9 mouse cellular contexts compared by ENCODE assay signal in the genomic region with DNA sequence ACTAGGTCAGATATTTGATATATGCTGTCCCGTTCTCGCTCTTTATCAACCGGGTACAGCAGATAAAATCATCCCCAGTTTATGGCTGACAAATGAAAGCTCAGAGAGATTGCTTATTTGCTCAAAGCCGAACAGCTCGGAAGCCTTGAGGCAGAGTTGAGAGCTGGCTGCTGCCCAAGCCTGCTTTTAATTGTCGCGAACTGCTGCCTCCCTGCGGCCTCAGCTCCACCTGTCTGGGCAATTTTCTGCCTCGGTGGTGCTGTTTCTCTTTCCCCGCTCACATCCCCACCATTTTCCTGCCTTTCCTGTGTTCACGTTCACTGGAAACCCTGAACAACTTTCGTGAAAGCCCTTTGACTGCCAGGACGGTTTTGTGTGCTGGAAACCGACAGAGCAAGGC. TPM values are rescaled to one million over a fixed set of nuclear protein-coding genes. Genes with fewer than 3 reads are reported as not detected.
DNase-seq lines count a peak whose midpoint lies in the region; ATAC-seq lines count a peak whose summit lies in the region.
"Had no signal": no experiment of that assay in that cellular context is flagged by ENCODE, and none has a peak within 500 bp of the region (broad histone marks: within the 10 kb centered on the region; RNA-seq: fewer than 3 reads in every experiment).

No protein-coding gene starts in this region.

- no peaks in the 10 kb centered on the region for H3K36me3 ChIP-seq in forebrain, embryonic 10.5 days (replicated peaks)
- no peaks in the 10 kb centered on the region for H3K36me3 ChIP-seq in forebrain, embryonic 11.5 days (ENCODE audit: control insufficient read depth, insufficient read depth, low read length)
- peaks cover 6% of the 10 kb centered on the region; the same call in 1 of the 2 replicates for H3K36me3 ChIP-seq in neural tube, embryonic 15.5 days
- H3K36me3 ChIP-seq: lung, embryonic 15.5 days had no signal

- no peak for DNase-seq in forebrain, embryonic 10.5 days (ENCODE audit: extremely low spot score, low spot score)
- no peak for DNase-seq in forebrain, embryonic 11.5 days (ENCODE audit: low spot score)
- DNase-seq in urinary bladder, postnatal 14 days (ENCODE audit: low spot score): peak; percentile 74
- DNase-seq in urinary bladder, postnatal 10 days (ENCODE audit: low spot score): no peak
- DNase-seq in frontal cortex, postnatal 25 days (ENCODE audit: low spot score in 2 of 2): peak; percentile 39 to 45
- peak; percentile 66 to 80 for DNase-seq in layer of hippocampus, postnatal 10 days (ENCODE audit: low spot score in 2 of 2)
- DNase-seq in c-Kit-positive CD71-positive TER-119-positive erythroid progenitor cells, embryonic 14.5 days (ENCODE audit: low spot score): no peak

- H3K4me2 ChIP-seq in forebrain, embryonic 11.5 days (ENCODE audit: low read depth, low read length, severe bottlenecking): no peak overlapping the region
- no peak overlapping the region; the same call in 1 of the 2 replicates for H3K4me2 ChIP-seq in neural tube, embryonic 15.5 days
- H3K4me2 ChIP-seq: lung, embryonic 15.5 days had no signal

- H3K9ac ChIP-seq in forebrain, embryonic 11.5 days (ENCODE audit: low read length): no peak overlapping the region
- H3K9ac ChIP-seq in neural tube, embryonic 15.5 days (replicated peaks): no peak overlapping the region
- H3K9ac ChIP-seq: lung, embryonic 15.5 days had no signal

- H3K9me3 ChIP-seq in forebrain, embryonic 10.5 days: no peaks in the 10 kb centered on the region
- no peaks in the 10 kb centered on the region for H3K9me3 ChIP-seq in forebrain, embryonic 11.5 days (ENCODE audit: control insufficient read depth, low read length)
- no peaks in the 10 kb centered on the region for H3K9me3 ChIP-seq in neural tube, embryonic 15.5 days (replicated peaks)
- H3K9me3 ChIP-seq: lung, embryonic 15.5 days had no signal

- H3K27me3 ChIP-seq in forebrain, embryonic 10.5 days (ENCODE audit: poor library complexity, severe bottlenecking): no peaks in the 10 kb centered on the region
- H3K27me3 ChIP-seq in forebrain, embryonic 11.5 days (ENCODE audit: control insufficient read depth, insufficient read depth, low read length): no peaks in the 10 kb centered on the region
- no peaks in the 10 kb centered on the region for H3K27me3 ChIP-seq in neural tube, embryonic 15.5 days (replicated peaks)
- H3K27me3 ChIP-seq: lung, embryonic 15.5 days had no signal

- H3K4me1 ChIP-seq in forebrain, embryonic 10.5 days: peaks cover 27% of the 10 kb centered on the region
- H3K4me1 ChIP-seq in forebrain, embryonic 11.5 days (replicated peaks; ENCODE audit: control insufficient read depth, insufficient read depth, low read length): 0 out of 2 replicates have a peak, but pooled peaks cover 4% of the 10 kb centered on the region
- peaks cover 35% of the 10 kb centered on the region for H3K4me1 ChIP-seq in neural tube, embryonic 15.5 days

- H3K4me3 ChIP-seq in forebrain, embryonic 10.5 days: no peak overlapping the region
- no peak overlapping the region for H3K4me3 ChIP-seq in forebrain, embryonic 11.5 days (ENCODE audit: low read depth, low read length)
- no peak overlapping the region for H3K4me3 ChIP-seq in neural tube, embryonic 15.5 days (replicated peaks)
- H3K4me3 ChIP-seq: lung, embryonic 15.5 days had no signal

- WGBS in forebrain, embryonic 10.5 days: 41% methylated on average over 14 of the region's 14 CpGs
- WGBS in forebrain, embryonic 11.5 days: 41% methylated on average over 14 of the region's 14 CpGs
- 21% methylated on average over 14 of the region's 14 CpGs for whole genome bisulfite sequencing in neural tube, embryonic 15.5 days

- peak overlapping the region; percentile 65 for H3K27ac ChIP-seq in forebrain, embryonic 10.5 days
- H3K27ac ChIP-seq in forebrain, embryonic 11.5 days (ENCODE audit: low read depth, low read length): no peak overlapping the region
- peak overlapping the region; percentile 65 for H3K27ac ChIP-seq in neural tube, embryonic 15.5 days (replicated peaks)
- H3K27ac ChIP-seq: lung, embryonic 15.5 days had no signal

- ATAC-seq in forebrain, embryonic 11.5 days (replicated peaks; ENCODE audit: low FRiP score): no peak
- no peak for ATAC-seq in neural tube, embryonic 15.5 days (ENCODE audit: low FRiP score)

RNA-seq across cellular contexts. Expression of a gene that starts 39.8 kb away (rescaled TPM):
- 0.93 and 1.1 TPM in 2 replicates for polyA plus RNA-seq in forebrain, embryonic 10.5 days (2016; fragmentation: Nextera tagmentation; extraction: Ambion mirVana)
- polyA plus RNA-seq in forebrain, embryonic 11.5 days (2014; fragmentation: Nextera tagmentation; extraction: Ambion mirVana): 3.1 and 3.6 TPM in 2 replicates
- total RNA-seq in layer of hippocampus, postnatal 10 days (2021): 100 to 1,000 TPM; 268 to 270 TPM
- 12.3 and 14.8 TPM in 2 replicates for polyA plus RNA-seq in neural tube, embryonic 15.5 days (2015; fragmentation: Nextera tagmentation; extraction: Ambion mirVana)

Comparison
In these comparisons a context has a peak if more than half of its experiments do, and no peak if none do; other contexts are left out.
1. DNase-seq: peak in urinary bladder, postnatal 14 days (single experiment), frontal cortex, postnatal 25 days (2 of 2) and layer of hippocampus, postnatal 10 days (2 of 2); none in forebrain, embryonic 10.5 days (single experiment), forebrain, embryonic 11.5 days (single experiment), urinary bladder, postnatal 10 days (single experiment) and c-Kit-positive CD71-positive TER-119-positive erythroid progenitor cells, embryonic 14.5 days (single experiment).